Mouse (Mus musculus) thymus, adult 2 months (tissue): Measurements from ENCODE around the gene Vstm5.

ENCODE experiments used
- CTCF ChIP-seq: fragments of 200-500 bp; IDR thresholded peaks from 2 replicates; pipeline ENCODE4 v1.5.1; 2012; ENCODE audit warnings: mild to moderate bottlenecking, control low read depth, low read length, moderate library complexity, borderline replicate concordance; ENCODE audit not compliant: control insufficient read depth, poor library complexity, insufficient read depth; ENCODE audit errors: extremely low read depth
- POLR2A ChIP-seq: fragments of 200-500 bp; IDR thresholded peaks from 2 replicates; pipeline ENCODE4 v1.6.1; 2012; ENCODE audit warnings: mild to moderate bottlenecking, low read length, control low read depth, moderate library complexity; ENCODE audit not compliant: control insufficient read depth, poor library complexity, insufficient read depth; ENCODE audit errors: extremely low read depth

GRCm38 (mm10) chr9:15238297-15238990 lies 401 bp upstream of the Vstm5 start:
- TF ChIP-seq CTCF (no peak), POLR2A (no peak)
